Mouse (Mus musculus): ENCODE measurements around the gene Fcgr3.

Gene Fcgr3

GRCm38 (mm10) chr1:171005586-171005985, 59.1 kb downstream of the Fcgr3 start:
- no peak for DNase-seq

GRCm38 (mm10) chr1:171005081-171005480, 59.7 kb downstream of the Fcgr3 start:
- no peak for DNase-seq

Data from embryo, embryonic 11 days (tissue).